In genomic region chr2:156460470-156460869, GRCm38 (mm10) we compare ENCODE assay signal across 8 mouse cellular contexts. TPM values are rescaled to one million over a fixed set of nuclear protein-coding genes. Genes with fewer than 3 reads are reported as not detected.
A peak's percentile ranks its signal among the peaks of the same experiment; 100 is the strongest.
DNase-seq lines count a peak whose midpoint lies in the region; ATAC-seq and TF ChIP-seq lines count a peak whose summit lies in the region.

No protein-coding gene starts in this region.

- ATAC-seq in embryonic facial prominence, embryonic 12.5 days (ENCODE audit: insufficient number of reproducible peaks, insufficient read depth, low FRiP score, low TSS enrichment) = no peak
- no peak for ATAC-seq in intestine, postnatal 0 days
- ATAC-seq in stomach, embryonic 16.5 days (ENCODE audit: insufficient read depth, low FRiP score) = no peak
- no peak for ATAC-seq in erythroid progenitor cell, adult 5-6 weeks (replicated peaks; ENCODE audit: low FRiP score, poor library complexity, severe bottlenecking)

- H3K27ac ChIP-seq in embryonic facial prominence, embryonic 12.5 days = no peak overlapping the region
- H3K27ac ChIP-seq in intestine, postnatal 0 days (ENCODE audit: low read depth, low read length) = no peak overlapping the region
- no peak overlapping the region for H3K27ac ChIP-seq in stomach, embryonic 16.5 days (ENCODE audit: low read length)

- H3K4me3 ChIP-seq in embryonic facial prominence, embryonic 12.5 days = no peak overlapping the region
- no peak overlapping the region for H3K4me3 ChIP-seq in intestine, postnatal 0 days (ENCODE audit: low read depth, low read length)
- H3K4me3 ChIP-seq in stomach, embryonic 16.5 days (replicated peaks; ENCODE audit: low read length) = no peak overlapping the region

- 18% methylated on average over 14 of the region's 14 CpGs for WGBS in embryonic facial prominence, embryonic 12.5 days
- WGBS in intestine, postnatal 0 days = 33% methylated on average over 14 of the region's 14 CpGs
- WGBS in stomach, embryonic 16.5 days = 31% methylated on average over 14 of the region's 14 CpGs

- DNase-seq in left cerebral cortex, adult 11 months (ENCODE audit: low spot score) = peak; percentile 48
- DNase-seq in left cerebral cortex, adult 8-10 months (ENCODE audit: low spot score in 2 of 2) = no peak
- DNase-seq in adrenal gland, postnatal 14 days = peak; percentile 81
- peak; percentile 58 to 69 for DNase-seq in lung, adult 18-20 months

- H3K4me2 ChIP-seq in embryonic facial prominence, embryonic 12.5 days (replicated peaks) = peak overlapping the region; percentile 7; the same call in 1 of the 2 replicates
- no peak overlapping the region for H3K4me2 ChIP-seq in intestine, postnatal 0 days (replicated peaks; ENCODE audit: low read depth)
- H3K4me2 ChIP-seq in stomach, embryonic 16.5 days (ENCODE audit: low read depth, low read length) = no peak overlapping the region

- H3K4me1 ChIP-seq in embryonic facial prominence, embryonic 12.5 days = peaks cover 9% of the 10 kb centered on the region
- no peaks in the 10 kb centered on the region for H3K4me1 ChIP-seq in intestine, postnatal 0 days (replicated peaks; ENCODE audit: control insufficient read depth, insufficient read depth, low read length)
- H3K4me1 ChIP-seq in stomach, embryonic 16.5 days (ENCODE audit: control insufficient read depth, insufficient read depth, low read length) = peaks cover 18% of the 10 kb centered on the region

- peak; percentile 66 for TF ChIP-seq CTCF in intestine, postnatal 0 days (IDR thresholded peaks at IDR 0.05; ENCODE audit: low read depth)

- no peaks in the 10 kb centered on the region for H3K36me3 ChIP-seq in embryonic facial prominence, embryonic 12.5 days
- H3K36me3 ChIP-seq in intestine, postnatal 0 days (ENCODE audit: control insufficient read depth, insufficient read depth) = no peaks in the 10 kb centered on the region; the same call in 1 of the 2 replicates
- no peaks in the 10 kb centered on the region for H3K36me3 ChIP-seq in stomach, embryonic 16.5 days (ENCODE audit: control insufficient read depth, insufficient read depth, low read length)

- H3K9me3 ChIP-seq in embryonic facial prominence, embryonic 12.5 days = no peaks in the 10 kb centered on the region
- no peaks in the 10 kb centered on the region for H3K9me3 ChIP-seq in intestine, postnatal 0 days (ENCODE audit: control insufficient read depth)
- no peaks in the 10 kb centered on the region for H3K9me3 ChIP-seq in stomach, embryonic 16.5 days (replicated peaks; ENCODE audit: control insufficient read depth, low read length)

- no peak overlapping the region for H3K9ac ChIP-seq in embryonic facial prominence, embryonic 12.5 days
- no peak overlapping the region for H3K9ac ChIP-seq in intestine, postnatal 0 days (ENCODE audit: low read depth, low read length)
- peak overlapping the region; percentile 29; the same call in 1 of the 2 replicates for H3K9ac ChIP-seq in stomach, embryonic 16.5 days (ENCODE audit: low read length)

- no peaks in the 10 kb centered on the region for H3K27me3 ChIP-seq in embryonic facial prominence, embryonic 12.5 days
- no peaks in the 10 kb centered on the region for H3K27me3 ChIP-seq in intestine, postnatal 0 days (replicated peaks; ENCODE audit: control insufficient read depth, insufficient read depth, low read length)
- H3K27me3 ChIP-seq in stomach, embryonic 16.5 days (ENCODE audit: control insufficient read depth, insufficient read depth, low read length) = no peaks in the 10 kb centered on the region

RNA-seq across cellular contexts. Expression of gene Epb41l1, which starts 39.8 kb away (rescaled TPM):
- 100 to 1,000 TPM; 359 to 405 (median 385) TPM for total RNA-seq in left cerebral cortex, adult 8-10 months (2022)
- 47.4 and 56.8 TPM in 2 replicates for total RNA-seq in adrenal gland, postnatal 14 days (2021)
- 3.6 TPM in 2 replicates for polyA plus RNA-seq in embryonic facial prominence, embryonic 12.5 days (2016; fragmentation: Nextera tagmentation; extraction: Ambion mirVana)
- polyA plus RNA-seq in intestine, postnatal 0 days (2015; fragmentation: Nextera tagmentation; extraction: Ambion mirVana) = 0.63 and 0.68 TPM in 2 replicates
- 3.0 and 3.1 TPM in 2 replicates for polyA plus RNA-seq in stomach, embryonic 16.5 days (2015; fragmentation: Nextera tagmentation; extraction: Ambion mirVana)
- 0.36 and 0.84 TPM in 2 replicates for total RNA-seq in erythroid progenitor cell, adult 5-6 weeks (2015; ENCODE audit: low replicate concordance)
- 1.4 and 5.8 TPM in 2 replicates for total RNA-seq in erythroid progenitor cell, adult 5-6 weeks (2017; ENCODE audit: low replicate concordance)

Comparison
In these comparisons a context has a peak if more than half of its experiments do, and no peak if none do; other contexts are left out.
1. DNase-seq: peak in left cerebral cortex, adult 11 months (single experiment), adrenal gland, postnatal 14 days (single experiment) and lung, adult 18-20 months (2 of 2); none in left cerebral cortex, adult 8-10 months (0 of 2).